Mouse (Mus musculus) heart, embryonic 16.5 days (tissue): ENCODE results near the gene Msi1. TPM values are rescaled to one million over a fixed set of nuclear protein-coding genes. Genes with fewer than 3 reads are reported as not detected.

Source experiments
- ATAC-seq: fragments of 200-750 bp; cut with Nextera tagmentation; replicated peaks from 2 replicates; pipeline ENCODE4 v1.8.0; 2017; ENCODE audit warnings: moderate number of reproducible peaks; ENCODE audit not compliant: insufficient read depth, low FRiP score; ENCODE audit errors: extremely low read depth
- H3K27ac ChIP-seq: fragments of 300-500 bp; sonication (generic); 2 replicates; pipeline ENCODE4 v1.5.1; 2014; ENCODE audit warnings: mild to moderate bottlenecking, low read length, control low read depth, moderate library complexity
- H3K27me3 ChIP-seq: fragments of 300-500 bp; sonication (generic); 2 replicates; pipeline ENCODE4 v1.6.1; 2014; ENCODE audit warnings: low read length, mixed read lengths; ENCODE audit not compliant: control insufficient read depth, insufficient read depth
- H3K36me3 ChIP-seq: fragments of 300-500 bp; sonication (generic); 2 replicates; pipeline ENCODE4 v1.6.1; 2014; ENCODE audit not compliant: control insufficient read depth, insufficient read depth
- H3K4me1 ChIP-seq: fragments of 300-500 bp; sonication (generic); 2 replicates; pipeline ENCODE4 v1.6.1; 2014; ENCODE audit warnings: low read length, mixed read lengths; ENCODE audit not compliant: control insufficient read depth, insufficient read depth
- H3K4me2 ChIP-seq: fragments of 300-500 bp; sonication (generic); 2 replicates; pipeline ENCODE4 v1.6.1; 2014; ENCODE audit warnings: low read depth, mild to moderate bottlenecking, control low read depth, low read length
- H3K4me3 ChIP-seq: fragments of 300-500 bp; sonication (generic); 2 replicates; pipeline ENCODE4 v1.5.1; 2014; ENCODE audit warnings: mild to moderate bottlenecking, control low read depth, low read length
- H3K9ac ChIP-seq: fragments of 300-500 bp; sonication (generic); 2 replicates; pipeline ENCODE4 v1.6.1; 2014; ENCODE audit warnings: low read length, control low read depth
- H3K9me3 ChIP-seq: fragments of 300-500 bp; sonication (generic); replicated peaks from 2 replicates; pipeline ENCODE4 v1.6.1; 2016; ENCODE audit warnings: low read length; ENCODE audit not compliant: control insufficient read depth
- WGBS: fragments of 180-500 bp; shearing (Covaris S2); extraction: QIAGEN DNeasy Blood & Tissue Kit; methylation state at CpG from one replicate; pipeline ENCODE4 v1.1.7; 2014; 5-methylcytosine and 5-hydroxymethylcytosine counted together
- polyA plus RNA-seq: library from polyadenylated mRNA; unstranded; fragments of >200 nt; fragmentation: Nextera tagmentation; extraction: Ambion mirVana; gene quantifications from 2 replicates; pipeline ENCODE4 v1.2.1, GENCODE M21; 2015

Msi1 gene
- polyA plus RNA-seq, 1 experiment from 2014 or later: 1.1 TPM

DNA sequence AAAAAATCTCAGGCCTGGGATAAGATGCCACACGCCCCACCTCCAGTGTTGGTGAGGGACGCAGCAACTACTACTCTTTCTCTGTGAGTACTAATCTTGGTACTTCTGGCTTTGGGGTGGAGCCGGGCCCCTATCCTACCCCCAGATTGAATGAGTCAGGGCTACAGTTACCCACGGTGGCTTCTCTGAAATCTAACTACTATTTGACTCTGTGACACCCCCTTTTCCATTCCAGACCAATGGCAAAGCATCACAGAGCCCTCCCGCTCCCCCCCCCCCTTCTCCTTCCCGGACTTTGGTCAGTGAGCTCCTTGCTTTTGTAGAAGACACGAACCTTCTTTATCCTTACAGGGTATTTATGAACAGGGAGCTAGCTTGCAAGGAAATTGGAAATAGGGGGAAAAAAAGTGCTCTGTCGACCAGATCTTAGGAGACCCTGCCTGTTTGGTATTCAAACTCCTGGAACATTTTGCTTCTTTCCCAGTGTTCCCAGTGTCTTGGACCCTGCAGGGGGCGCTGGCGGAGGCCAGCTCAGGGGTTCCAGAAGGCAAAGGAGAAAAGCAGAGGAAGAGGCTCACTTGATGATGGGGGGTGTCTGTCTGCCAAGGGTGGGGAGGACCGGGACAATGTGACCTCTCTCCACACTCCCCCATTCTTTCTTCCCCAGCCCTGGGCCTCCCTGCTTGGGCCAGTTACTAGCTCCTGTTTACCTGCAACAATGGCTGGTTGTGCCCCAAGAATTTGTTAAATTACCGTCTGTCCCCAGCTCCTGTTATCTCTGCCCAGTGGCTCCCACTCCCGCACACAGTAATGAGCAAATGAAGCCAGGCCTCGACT, 1.9 kb downstream of the Msi1 start:
- H3K27me3 ChIP-seq: peaks cover 31% of the 10 kb centered on the region
- WGBS: 26% methylated on average over 14 of the region's 14 CpGs
- H3K4me1 ChIP-seq: peaks cover 8% of the 10 kb centered on the region
- peak overlapping the region; percentile 97 for H3K4me2 ChIP-seq
- H3K9ac ChIP-seq: no peak overlapping the region
- no peaks in the 10 kb centered on the region for H3K9me3 ChIP-seq
- no peak overlapping the region for H3K27ac ChIP-seq
- no peaks in the 10 kb centered on the region for H3K36me3 ChIP-seq
- no peak for ATAC-seq
- peak overlapping the region; percentile 83 for H3K4me3 ChIP-seq

DNA sequence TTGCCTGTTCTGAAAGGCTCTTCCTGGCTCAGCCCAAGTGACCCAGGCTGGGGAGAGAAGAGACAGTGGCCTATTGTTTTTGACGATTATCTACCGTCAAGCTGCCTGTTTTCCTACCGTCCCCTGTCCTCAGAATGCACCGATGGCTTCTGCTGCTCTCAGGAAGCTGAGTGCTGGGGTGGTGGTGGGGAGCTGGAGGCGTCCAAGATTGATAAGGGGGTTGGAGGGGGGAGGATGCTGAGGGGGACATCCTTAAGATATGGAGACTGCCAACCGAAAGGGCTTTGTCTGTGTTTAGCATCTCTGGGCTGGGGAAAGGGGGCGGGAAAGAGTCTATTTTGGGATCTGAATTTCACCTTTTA, 2.5 kb downstream of the Msi1 start:
- Histone ChIP-seq H3K36me3 (no peaks in the 10 kb centered on the region), H3K9ac (no peak overlapping the region), H3K4me1 (peaks cover 12% of the 10 kb centered on the region), H3K27ac (no peak overlapping the region), H3K4me2 (no peak overlapping the region), H3K9me3 (no peaks in the 10 kb centered on the region), H3K27me3 (peaks cover 28% of the 10 kb centered on the region), H3K4me3 (no peak overlapping the region)
- ATAC-seq: no peak
- WGBS: 33% methylated on average over 7 of the region's 7 CpGs

DNA sequence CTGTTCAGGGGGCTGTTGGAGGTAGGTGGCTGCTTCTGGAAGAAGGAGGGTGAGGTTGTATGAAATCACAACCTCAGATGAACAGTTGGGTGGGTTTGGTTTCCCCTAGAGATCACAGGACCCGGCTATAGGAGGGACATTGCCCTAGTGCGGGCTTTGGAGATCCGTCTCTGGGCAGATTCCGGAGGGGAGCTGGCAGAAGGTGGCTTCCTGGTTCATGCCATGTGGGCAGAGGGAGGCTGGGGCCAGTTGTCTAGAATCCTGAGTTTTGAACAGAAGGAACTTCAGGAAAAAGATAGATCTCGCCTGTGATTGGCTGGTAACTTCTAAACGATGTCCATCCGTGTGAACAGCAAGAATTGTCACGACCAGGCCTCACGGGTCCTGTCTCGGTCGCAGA, 3.0 kb downstream of the Msi1 start:
- no peaks in the 10 kb centered on the region for H3K36me3 ChIP-seq
- peaks cover 13% of the 10 kb centered on the region for H3K4me1 ChIP-seq
- no peaks in the 10 kb centered on the region for H3K9me3 ChIP-seq
- H3K4me3 ChIP-seq: no peak overlapping the region
- no peak overlapping the region for H3K4me2 ChIP-seq
- 81% methylated on average over 11 of the region's 11 CpGs for WGBS
- H3K9ac ChIP-seq: no peak overlapping the region
- H3K27ac ChIP-seq: no peak overlapping the region
- peaks cover 26% of the 10 kb centered on the region for H3K27me3 ChIP-seq
- ATAC-seq: no peak

DNA sequence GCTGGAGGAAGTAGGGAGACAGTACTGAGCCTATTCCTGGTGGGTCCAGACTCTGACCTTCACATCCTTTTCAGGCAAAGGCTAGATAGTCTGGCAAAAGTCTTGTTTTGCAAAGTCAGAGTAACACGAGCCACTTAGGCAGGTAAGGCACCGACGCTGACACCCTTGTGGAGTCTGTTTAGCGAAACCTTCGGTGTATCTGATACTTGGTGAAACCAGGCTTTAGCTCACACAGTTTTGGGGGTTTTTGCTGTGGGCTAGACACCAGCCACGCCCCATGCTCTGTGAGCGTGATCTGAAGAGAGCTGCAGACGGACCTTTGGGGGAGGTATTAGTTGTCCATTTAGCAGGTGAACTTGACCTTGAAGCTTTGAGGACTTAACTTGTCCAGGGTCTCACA, 3.8 kb downstream of the Msi1 start:
- no peak overlapping the region for H3K4me3 ChIP-seq
- 82% methylated on average over 8 of the region's 8 CpGs for WGBS
- H3K9me3 ChIP-seq: no peaks in the 10 kb centered on the region
- no peak for ATAC-seq
- no peak overlapping the region for H3K27ac ChIP-seq
- H3K27me3 ChIP-seq: peaks cover 21% of the 10 kb centered on the region
- no peak overlapping the region for H3K9ac ChIP-seq
- no peak overlapping the region for H3K4me2 ChIP-seq
- no peaks in the 10 kb centered on the region for H3K36me3 ChIP-seq
- H3K4me1 ChIP-seq: peaks cover 13% of the 10 kb centered on the region

DNA sequence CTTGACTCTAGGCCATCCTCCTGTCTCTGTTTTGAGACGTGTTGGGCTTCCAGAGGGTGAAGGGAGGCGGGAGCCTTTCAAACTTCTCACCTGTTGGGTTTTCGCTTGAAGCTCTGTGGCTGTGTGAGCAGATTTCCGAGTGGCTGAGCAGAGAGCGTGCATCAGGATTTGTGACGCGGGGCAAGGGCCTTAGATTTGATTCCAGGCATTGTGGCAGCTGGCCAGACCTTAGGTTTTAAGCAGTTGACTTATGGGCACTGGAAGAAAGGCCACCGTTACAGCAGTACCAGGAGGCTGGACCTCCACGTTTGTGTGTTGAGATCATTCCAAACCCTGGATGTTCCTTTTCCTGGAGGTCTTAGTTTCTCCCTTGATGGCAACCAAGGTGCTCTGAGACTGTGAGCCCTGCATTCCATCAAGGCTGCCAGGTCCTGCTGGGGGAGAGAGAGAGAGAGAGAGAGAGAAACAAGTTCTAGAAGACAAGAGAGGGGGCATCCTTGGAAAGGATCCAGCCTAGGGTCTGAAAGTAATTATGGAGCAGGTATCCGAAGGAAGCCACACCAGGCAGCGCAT, 5.0 kb downstream of the Msi1 start:
- Histone ChIP-seq H3K27ac (no peak overlapping the region), H3K27me3 (peaks cover 11% of the 10 kb centered on the region; the same call in 1 of the 2 replicates), H3K4me3 (no peak overlapping the region), H3K4me1 (peaks cover 9% of the 10 kb centered on the region), H3K4me2 (no peak overlapping the region), H3K9ac (no peak overlapping the region), H3K9me3 (no peaks in the 10 kb centered on the region), H3K36me3 (no peaks in the 10 kb centered on the region)
- ATAC-seq: no peak
- WGBS: 71% methylated on average over 11 of the region's 11 CpGs

DNA sequence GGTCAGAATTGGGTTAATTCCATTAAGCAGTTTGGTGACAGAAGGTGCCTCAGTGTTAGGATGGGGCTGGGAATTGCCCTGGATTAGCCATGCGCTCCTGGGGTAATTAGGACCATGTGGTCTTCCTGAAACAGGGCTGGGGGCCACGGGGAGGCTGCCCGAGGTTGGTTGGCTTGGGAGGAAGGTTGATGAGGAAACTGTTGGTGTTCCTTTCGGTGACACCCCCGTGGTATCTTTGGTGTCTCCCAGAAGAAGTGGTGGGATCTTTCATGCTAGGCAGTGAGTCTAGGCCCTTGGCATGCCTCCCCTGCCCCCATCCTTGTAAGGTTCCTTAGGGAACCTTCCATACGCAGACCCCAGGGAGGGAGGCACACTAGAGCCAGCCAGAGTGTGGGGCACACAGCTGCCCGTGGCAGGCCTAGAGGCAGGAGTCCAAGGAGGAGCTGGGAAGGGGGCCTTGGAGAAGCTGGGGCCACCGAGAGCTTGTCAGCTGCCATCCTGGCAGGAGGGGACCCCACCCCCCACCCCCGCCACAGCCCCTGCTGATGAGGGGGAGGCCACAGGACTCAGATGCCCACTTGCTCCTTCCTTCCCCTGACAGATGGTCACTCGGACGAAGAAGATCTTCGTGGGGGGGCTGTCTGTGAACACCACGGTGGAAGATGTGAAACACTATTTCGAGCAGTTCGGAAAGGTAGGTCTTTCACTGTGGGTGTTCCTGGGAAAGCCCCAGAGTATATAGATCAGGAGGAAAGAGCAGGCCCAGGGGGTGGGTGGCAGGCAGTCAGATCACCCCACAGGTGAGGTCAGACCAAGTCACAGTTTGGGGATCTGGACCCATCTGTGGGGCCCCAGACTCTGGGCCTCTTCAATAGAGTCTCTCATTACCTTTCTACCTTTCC, 5.7 kb downstream of the Msi1 start:
- 63% methylated on average over 15 of the region's 15 CpGs for WGBS
- H3K4me2 ChIP-seq: no peak overlapping the region
- H3K9ac ChIP-seq: no peak overlapping the region; the same call in 1 of the 2 replicates
- peaks cover 9% of the 10 kb centered on the region for H3K4me1 ChIP-seq
- peaks cover 11% of the 10 kb centered on the region; the same call in 1 of the 2 replicates for H3K27me3 ChIP-seq
- no peak for ATAC-seq
- H3K9me3 ChIP-seq: no peaks in the 10 kb centered on the region
- no peaks in the 10 kb centered on the region for H3K36me3 ChIP-seq
- no peak overlapping the region for H3K27ac ChIP-seq
- no peak overlapping the region for H3K4me3 ChIP-seq

DNA sequence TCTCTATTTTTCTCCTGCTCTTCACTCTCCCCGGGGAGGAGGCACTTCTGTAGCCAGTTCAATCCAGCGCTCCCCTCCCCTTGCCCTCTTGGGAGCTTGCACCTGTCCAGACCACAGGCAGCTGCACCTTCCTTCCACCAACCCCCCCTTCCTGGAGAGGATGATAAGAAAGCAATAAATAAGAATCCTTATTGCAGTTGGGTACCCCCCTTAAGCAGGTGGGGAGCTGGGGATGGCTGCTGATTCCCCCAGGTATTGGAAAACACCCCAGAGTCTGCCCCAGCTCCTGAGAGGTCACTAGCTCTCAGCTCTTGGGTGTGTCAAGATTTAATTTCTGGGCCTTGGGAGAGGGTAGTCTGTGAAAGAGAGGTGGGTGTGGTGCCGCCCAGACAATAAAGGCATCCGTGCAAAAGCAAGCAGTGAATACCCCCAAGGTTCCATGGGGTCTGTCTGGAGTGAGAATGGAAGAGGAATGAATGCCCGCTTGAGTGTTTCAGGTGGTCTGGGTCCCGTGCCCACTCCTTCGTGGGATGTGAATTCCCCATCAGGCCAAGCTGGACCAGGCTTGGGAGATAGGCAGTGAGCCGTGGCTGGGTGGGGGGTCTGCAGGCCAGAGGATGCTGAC, 6.5 kb downstream of the Msi1 start:
- peaks cover 9% of the 10 kb centered on the region; the same call in 1 of the 2 replicates for H3K27me3 ChIP-seq
- WGBS: 46% methylated on average over 8 of the region's 8 CpGs
- H3K9me3 ChIP-seq: no peaks in the 10 kb centered on the region
- H3K4me3 ChIP-seq: peak overlapping the region; percentile 57
- H3K4me2 ChIP-seq: peak overlapping the region; percentile 86
- ATAC-seq: no peak
- peak overlapping the region; percentile 82 for H3K9ac ChIP-seq
- no peaks in the 10 kb centered on the region for H3K36me3 ChIP-seq
- peak overlapping the region; percentile 35; the same call in 1 of the 2 replicates for H3K27ac ChIP-seq
- H3K4me1 ChIP-seq: peaks cover 9% of the 10 kb centered on the region

DNA sequence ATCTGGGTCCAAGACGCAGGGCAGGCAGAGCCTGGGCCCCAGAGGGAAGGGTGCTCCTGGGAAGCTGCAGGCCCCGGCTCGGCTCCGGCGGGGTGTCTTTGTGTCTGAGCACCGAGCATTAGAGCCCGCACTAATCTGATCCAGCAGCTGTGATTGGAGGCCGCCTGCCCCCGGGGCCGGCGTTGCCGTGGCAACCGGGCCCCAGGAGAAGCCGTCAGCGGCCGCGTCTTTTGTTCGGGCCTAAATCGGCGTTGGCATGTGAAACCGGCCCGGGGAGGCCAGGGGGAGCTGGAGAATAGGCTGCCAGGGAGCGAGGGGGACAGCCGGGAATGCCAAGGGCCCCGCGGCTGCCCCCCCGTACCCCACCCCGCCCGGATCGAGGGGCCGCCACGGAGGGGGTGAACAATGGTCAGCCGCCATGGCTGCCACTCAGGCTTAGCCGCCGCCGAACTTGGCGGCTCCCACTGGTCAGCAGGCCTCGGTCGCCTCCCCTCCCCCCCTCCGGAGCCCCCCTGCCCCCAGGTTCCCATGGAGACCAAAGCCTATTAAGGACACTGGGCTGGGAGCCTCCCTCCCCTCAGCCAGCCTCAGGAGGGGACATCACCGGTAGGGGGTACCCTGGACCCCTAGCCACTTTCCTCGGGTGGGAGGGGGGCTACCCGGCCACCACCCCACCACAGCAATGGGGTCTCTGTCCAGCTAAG, 7.2 kb downstream of the Msi1 start:
- H3K4me2 ChIP-seq: peak overlapping the region; percentile 86
- H3K36me3 ChIP-seq: no peaks in the 10 kb centered on the region
- H3K27ac ChIP-seq: peak overlapping the region; percentile 35
- peak; percentile 35; the same call in 1 of the 2 replicates for ATAC-seq
- peak overlapping the region; percentile 82 for H3K9ac ChIP-seq
- peaks cover 9% of the 10 kb centered on the region for H3K4me1 ChIP-seq
- no peaks in the 10 kb centered on the region for H3K9me3 ChIP-seq
- under 1% methylated on average over 40 of the region's 43 CpGs for WGBS
- H3K27me3 ChIP-seq: peaks cover 9% of the 10 kb centered on the region; the same call in 1 of the 2 replicates
- H3K4me3 ChIP-seq: peak overlapping the region; percentile 57
